Mouse (Mus musculus): Measurements from ENCODE around the gene Spata45.
"Not testable (repeated sequence)": the region's sequence is repeated elsewhere in the genome, so short reads cannot be mapped to it uniquely, and the experiment has no call there.

Gene Spata45

DNA sequence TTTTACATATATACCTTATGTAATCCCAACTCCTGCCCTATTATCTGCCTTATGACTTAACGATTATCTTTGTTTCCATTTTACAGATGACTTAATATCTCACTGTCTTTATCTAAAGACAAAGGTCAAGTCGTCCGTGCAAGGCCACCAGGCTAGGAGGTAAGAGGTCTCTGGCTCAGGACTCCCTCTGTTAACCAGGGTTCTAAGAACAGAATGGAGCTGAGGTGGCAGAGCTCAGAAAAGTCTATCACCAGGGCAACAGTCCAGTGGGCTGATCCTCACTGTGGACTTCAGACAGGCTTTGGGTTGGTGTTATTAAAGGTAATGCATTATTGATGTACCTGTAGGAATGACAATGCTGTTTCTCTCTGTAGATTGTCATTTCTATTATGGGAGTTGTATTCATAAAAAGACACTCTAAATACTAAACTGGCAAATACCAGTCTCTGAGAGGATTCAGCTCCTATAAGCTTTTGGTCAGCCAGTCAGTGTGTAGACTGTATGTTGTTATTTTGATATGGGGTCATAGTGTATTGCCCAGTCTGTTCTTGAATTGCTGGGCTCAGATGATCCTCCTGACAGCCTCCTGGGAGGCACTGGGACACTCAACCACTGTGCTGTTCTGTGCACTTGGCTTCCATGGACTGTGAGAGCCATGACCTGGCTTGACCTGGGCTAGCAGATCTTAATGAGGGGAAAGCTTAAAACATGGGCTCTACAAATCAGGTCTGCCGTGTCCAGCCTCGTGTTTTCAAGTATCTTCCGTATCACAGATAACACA lies at the start of gene Spata45:
Gene Spata45, plus strand, starts transcription at position 86 of the 781 bp plus-strand sequence.
- no peak for DNase-seq (ENCODE audit: low spot score)

DNA sequence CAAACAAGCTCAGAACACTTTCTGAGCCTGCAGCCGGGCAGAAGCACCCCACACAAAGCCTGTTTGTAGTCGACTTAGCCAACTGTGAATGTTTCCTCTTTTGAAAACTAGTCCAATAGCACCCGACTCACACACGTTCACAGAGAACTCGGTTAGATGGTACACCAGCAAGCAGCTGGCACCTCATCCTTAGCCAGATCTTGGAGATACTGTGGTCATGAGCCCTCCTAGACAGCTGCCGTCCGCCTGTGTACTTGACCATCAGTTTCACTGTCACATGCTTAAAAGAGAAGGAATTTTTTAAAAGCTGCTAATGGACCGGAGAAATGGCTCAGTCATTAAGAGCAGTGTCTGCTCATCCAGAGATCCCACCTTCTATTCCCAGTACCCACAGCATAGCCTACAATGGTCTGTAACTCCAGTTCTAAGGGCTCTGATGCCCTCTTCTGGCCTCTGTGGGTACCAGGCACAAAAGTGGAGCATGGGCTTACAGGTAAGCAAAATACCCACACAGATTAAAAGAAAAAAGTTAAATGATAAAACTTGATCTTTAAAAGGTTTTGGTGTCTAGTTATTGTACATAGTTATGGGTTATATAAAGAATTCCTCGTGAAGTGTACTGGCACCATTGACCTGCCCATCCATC lies 46.9 kb upstream of the Spata45 start:
- no peak for DNase-seq (ENCODE audit: low spot score)

DNA sequence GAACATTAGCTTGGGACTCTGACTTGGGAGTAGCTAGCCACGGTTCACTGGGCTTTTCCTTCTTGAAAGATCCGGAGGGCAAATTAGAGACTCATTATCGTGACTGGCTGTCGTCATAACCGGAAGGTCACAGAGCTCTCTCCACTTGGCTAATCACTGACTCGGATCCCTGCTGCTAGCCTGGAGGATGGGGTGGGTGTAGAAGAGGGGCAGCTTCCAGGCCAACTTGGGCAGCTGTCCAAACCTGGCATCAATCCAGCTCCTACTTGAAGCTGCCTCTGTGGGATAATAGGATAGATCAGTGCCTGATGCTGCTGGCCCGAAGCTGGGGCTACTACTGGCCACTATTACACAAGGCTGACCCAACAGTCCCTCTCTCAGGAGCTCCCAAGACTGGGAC lies 40.9 kb upstream of the Spata45 start:
- no peak for DNase-seq (ENCODE audit: low spot score)

DNA sequence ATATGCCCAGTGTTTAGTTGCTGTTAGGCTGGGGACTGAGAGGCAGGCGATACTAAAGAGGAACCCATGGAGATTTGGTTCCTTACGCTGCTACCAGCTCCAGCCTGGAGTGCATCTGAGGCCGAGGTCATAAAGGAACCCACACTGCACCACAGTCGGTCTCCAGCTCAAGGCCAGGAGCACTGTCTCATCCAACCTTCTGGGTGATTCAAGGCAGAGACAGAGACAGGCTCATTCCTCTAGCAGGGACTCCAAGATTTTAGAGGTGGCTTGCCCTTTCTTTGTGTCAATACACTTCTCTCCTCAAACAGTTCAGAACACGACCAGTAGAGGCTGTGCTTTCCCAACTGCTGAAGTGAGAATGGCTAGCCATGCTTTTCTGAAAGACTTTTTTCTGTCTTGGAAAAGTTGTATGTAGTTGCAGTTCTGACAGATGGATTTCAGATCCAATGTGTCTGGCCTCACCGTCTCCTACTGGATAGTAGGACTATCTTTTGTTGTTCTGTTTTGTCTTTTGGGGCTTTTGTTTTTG lies 40.0 kb upstream of the Spata45 start:
- no peak for DNase-seq (ENCODE audit: low spot score)

DNA sequence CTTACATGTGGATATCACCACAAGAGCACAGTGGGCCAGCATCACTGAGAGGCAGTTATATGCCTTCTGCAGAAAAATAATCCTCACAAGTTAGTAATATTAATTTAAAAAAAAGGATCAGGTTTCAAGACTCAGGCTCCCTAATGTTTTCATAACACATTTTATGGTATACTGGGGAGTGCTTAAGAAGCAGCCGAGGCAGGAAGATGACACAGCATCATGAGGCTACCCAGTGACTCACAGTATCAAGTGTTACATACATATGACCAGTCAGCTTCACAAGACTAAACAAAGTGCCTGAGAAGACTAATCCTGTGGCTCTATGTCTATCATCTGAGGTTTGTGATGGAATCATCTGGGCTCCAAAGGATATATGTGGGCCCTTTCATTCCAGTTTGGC lies 38.4 kb upstream of the Spata45 start:
- no peak for DNase-seq (ENCODE audit: low spot score)

DNA sequence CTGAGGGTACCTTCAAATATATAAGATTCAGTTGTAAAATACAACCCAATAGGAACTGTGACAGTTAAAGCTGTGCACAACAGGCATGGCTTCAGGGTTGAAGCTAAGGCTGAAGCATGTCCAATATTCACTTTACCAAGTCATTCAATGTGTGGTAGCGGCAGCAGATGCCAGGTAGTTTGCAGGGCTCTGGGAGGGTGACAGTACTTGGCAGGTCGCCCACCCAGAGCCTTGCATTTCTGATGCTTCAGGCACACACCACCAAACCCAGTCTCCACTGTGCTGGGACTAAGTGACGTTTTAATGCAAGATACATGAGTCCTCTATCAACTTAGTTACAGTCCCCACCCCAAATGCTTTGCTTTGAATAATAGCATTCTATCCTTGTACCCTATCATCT lies 35.8 kb upstream of the Spata45 start:
- no peak for DNase-seq (ENCODE audit: low spot score)

DNA sequence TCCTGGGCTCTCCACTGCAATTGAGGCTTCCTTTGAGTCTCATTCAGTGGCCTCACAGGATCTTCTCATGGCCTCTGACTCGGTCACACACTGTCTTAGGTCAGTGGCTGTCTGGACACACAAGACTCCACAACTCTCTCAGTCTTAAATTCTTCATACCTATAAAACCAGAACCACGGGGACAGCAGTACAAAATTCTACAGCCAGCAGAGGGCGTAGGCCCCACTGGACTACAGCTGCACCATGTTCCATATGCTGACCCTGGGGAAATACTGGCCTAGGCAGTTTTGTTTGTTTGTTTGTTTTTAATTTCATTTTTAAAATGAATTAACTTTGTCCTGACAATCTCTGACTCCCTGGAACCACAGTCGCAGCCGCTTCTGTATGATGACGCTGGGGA lies 34.2 kb upstream of the Spata45 start:
- DNase-seq (ENCODE audit: low spot score), result no peak

DNA sequence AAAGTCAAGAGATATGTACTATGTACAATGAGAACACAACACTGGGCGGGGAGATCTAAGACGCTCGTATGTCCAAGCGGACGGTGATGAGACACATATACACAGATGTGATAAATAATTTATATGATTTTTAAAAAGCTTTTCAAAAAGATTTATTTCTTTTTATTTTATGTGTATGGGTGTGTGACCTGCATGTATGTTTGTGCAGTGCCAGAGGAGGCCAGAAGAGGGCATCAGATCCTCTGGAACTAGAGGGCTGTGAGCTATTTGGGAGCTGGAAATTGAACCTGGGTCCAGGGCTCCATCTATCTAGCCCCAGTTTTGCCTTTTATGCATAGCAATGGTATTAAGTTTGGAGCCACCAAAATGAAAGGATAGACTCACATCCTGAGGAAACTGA lies 27.7 kb upstream of the Spata45 start:
- DNase-seq (ENCODE audit: low spot score), result no peak

DNA sequence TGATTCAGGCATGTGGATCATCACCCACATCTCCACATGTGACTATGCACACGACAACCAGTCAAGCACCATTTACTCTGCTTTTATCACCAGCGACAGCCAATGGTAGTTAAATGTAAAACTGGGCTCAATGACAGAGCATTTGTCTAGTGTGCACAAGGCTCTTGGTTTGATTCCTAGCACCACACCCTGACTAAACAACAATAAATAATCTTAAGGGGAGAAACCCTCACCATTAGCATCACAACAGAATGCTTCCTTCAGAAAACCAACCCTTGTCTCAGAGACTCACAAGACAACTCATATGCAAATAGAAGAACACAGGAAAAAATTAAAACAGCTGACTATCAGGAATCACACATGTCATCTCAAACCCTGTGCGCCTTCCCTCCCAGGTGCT lies 22.2 kb upstream of the Spata45 start:
- no peak for DNase-seq (ENCODE audit: low spot score)

DNA sequence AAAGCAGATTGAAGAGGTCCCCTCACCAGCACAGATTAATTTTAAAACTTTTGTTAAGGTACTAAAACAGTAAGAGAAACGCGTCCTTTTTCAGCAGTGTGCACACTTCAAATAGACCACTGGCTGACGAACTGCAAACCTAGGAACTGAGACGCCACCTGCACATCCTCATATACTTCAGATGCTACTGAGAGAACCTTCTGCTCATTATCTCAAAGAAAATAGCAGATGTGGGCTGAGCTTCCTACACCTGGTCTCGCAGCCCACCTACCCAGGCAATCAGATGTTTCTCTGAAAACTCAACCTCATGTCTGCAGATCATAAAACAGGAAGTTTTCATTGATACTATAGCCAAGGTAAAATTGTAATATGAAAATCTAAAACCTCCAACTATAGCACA lies 16.6 kb upstream of the Spata45 start:
- DNase-seq (ENCODE audit: low spot score), result no peak

DNA sequence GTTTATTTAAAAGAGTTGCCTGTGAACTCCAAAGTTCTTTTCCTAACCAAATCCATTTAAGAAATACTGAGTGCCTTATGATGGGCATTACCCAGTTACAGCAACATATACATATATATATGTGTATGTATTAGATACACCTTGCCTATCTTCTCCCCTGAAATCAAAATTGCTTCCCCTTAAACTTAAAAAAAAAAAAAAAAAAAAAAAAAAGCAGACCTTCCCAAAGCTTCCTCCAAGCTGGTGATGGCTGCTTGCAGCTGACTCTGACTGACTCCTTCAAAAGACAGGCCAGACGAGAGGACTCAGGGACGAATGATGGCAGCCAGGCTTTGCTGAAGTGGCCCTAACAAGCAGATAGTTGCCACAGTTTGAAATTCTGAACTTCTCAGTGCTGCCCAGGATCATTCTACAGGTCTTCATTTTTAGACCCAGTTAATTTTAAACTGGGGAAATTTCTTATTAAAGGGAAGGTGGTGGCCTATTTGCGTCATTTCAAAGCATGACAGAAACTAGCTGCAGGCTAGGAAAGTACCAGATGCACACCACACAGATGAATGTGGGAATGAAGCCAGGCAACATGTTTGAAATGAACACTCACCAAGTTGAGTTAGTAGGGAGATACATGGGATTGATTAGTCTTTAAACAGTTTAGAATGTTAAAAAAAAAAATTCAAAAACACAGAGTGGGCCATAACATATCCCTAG lies 16.1 kb upstream of the Spata45 start:
- no peak for DNase-seq (ENCODE audit: low spot score)

DNA sequence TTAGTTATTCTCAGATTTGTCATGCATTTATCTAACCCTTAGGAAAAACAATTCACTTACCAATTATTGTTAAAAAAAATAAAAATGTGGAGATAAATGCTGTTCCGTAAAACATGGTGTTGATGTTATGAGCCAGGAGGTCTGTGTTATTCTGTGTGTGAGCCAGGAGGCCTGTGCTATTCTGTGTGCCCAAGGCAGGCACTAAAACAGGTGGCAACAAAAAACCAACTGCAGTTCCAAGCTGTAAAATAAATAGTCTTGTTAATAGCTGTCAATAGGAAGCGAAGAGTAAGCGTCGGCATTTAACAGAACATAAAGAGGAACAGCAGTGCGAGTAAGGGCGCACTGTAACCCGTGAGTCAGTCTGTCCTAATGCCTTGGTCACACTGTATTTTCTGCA lies 15.4 kb upstream of the Spata45 start:
- no peak for DNase-seq (ENCODE audit: low spot score)

DNA sequence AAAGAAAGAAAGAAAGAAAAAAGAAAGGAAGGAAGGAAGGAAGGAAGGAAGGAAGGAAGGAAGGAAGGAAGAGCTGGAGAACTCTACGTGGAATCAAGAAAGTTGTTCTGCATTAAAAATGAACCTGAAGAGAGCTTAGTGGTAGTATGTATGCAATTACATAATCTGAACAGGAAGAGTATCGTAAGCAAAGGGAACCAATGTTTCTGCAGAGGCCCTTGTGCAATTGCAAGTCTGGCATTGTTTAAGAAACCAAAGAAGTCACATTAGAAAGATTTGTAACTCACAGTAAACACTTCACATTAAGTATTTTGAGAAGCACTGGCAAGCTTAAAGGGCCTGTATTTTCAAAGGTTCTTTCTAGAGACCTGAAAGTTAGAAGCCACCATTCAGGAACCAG lies 13.3 kb upstream of the Spata45 start:
- DNase-seq (ENCODE audit: low spot score), result no peak

DNA sequence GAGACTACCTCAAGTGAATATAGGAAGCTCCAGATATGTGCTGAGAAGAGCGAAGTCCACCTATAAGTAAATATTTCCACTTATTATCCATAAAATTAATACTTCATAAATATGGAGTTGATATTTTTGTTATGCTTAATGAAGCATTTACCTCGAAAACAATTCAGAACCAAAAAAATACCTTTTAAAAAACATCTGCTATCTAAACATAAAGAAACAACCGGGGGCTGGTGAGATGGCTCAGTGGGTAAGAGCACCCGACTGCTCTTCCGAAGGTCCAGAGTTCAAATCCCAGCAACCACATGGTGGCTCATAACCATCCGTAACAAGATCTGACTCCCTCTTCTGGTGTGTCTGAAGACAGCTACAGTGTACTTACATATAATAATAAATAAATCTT lies 12.6 kb upstream of the Spata45 start:
- DNase-seq (ENCODE audit: low spot score), result not testable (repeated sequence)

DNA sequence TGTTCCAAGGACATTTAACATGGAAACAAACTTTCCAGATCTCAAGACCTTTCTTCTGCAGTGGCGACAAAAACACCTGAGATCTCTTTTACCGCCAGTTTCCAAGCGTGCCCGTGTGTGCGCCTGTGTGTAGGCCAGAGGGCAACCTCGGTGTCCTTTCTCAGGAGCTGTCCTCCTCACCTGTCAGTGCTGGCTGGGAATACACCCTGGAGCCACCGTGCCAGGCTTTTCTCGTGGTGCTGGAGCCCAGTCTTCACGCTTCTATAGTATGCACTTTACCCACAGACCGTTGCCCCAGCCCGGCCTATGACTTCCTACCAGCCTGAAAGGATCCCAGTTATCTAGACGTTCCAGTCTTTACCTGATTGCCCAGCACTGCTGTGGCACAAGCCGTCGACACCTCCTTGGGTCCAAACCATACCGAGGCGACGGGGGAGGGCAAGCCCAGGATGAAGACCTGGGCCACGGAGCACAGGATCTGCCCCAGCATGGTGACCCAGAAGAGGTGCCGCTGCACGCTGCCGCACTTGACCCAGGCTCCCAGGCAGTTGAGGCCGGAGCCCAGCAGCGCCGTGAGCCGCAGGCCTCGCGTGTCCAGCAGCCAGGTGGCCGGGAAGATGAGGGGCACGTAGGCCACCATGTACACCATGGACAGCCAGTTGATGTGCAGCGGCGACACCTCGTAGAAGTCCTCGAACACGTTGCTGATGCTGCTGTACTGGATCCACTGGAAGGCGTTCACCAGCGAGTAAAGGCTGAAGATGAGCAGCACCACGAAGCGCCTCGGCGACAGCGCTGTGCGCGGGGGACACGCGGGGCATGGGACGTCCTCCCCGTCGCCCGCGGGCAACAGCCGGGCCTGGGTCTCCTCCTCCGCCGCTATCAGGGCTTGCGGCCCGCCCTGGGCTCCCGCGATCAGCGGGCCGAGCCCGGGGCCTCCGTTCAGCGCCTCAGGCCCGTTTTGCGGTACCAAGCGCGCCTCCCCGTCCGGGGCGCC lies 11.1 kb upstream of the Spata45 start:
- DNase-seq (ENCODE audit: low spot score), result no peak

DNA sequence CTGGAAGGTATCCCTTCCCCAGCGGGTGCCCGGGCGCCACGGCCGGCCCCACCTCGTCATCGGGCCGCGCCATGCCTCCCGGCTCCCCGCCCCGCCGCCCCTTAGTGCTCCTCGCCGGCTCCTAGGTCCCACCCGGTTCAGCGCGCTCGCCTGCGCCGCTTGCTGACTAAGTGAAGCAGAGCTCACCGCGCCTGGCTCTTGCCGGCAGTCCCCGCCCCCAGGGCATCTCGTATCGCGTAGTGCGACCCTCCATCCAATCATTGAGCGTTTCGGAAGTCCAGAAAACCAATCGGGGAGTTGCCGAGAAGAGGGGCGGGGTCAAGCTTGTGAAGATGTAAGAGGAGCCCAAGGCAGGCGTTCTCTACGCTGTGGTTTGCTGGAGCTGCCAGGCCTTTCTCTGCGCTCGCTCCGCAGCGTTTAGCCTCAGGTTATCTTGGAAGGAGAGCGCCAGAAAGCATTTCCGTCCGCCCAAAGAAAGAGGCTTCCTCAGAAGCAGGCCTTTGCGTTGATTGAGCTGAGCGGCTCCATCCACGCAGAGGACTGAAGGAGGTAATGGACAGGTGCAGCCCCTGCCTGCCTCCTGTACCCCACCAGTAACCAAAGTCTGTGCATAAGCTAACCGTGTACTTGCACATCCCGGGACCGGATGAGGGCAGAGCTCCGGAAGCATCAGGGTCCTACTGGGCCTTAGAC lies 10.3 kb upstream of the Spata45 start, which contains the start of gene Flvcr1:
Gene Flvcr1, minus strand, starts transcription at position 138 of the 693 bp plus-strand sequence.
- peak; percentile 80 for DNase-seq (ENCODE audit: low spot score)

DNA sequence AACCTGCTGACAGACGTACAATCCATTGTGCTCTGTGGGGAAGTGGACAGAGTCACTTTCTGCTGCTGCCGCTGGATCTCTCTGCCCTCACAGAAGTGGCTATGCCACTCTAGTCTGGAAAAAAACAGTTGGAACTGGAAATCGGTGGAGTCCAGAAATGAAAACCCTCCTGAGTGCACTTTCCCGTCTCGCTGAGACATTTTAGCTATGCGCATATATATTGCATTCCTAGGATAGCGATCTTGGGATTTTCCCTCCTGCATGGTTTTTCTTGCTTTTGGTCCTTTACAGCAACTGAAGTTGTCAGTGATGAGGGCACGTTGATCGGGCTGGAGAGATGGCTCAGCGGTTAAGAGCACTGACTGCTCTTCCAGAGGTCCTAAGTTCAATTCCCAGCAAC lies 6.3 kb upstream of the Spata45 start:
- DNase-seq (ENCODE audit: low spot score), result no peak

DNA sequence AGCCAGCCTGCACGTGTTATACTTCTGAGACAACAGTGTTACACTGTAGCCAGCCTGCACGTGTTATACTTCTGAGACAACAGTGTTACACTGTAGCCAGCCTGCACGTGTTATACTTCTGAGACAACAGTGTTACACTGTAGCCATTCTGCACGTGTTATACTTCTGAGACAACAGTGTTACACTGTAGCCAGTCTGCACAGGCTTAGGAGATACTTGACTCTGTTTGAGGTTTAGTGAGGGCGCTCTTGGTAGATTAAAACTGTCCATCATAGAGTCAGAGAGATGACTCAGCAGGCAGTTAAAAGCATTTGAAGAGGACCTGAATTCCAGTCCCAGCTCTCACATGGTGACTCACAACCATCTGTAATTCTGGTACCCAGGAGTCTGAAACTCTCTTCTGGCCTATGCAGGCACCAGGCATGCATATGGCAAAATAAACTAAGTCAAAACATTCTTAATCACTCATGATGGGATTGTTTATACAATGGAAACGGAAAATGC lies 5.5 kb upstream of the Spata45 start:
- DNase-seq (ENCODE audit: low spot score), result not testable (repeated sequence)

DNA sequence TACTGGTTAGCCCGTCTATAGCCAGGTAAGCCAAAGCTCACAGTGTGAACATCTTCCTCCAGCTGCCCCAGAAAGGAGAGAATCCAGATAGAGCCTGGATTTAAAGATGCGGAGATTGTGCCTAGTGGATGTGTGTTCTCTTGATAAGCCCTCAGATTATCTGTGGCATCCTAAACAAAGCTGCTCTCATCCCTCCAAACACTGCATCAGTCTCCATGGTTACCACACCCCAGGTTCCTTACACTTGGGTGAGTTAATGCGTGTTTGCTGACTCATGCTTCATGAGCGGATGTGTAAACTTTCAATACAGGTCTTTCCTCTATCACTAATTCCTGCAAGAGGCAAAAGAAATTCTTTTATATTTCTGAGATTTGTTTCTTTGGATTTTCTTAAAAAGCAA lies 790 bp upstream of the Spata45 start:
- DNase-seq (ENCODE audit: low spot score), result no peak

DNA sequence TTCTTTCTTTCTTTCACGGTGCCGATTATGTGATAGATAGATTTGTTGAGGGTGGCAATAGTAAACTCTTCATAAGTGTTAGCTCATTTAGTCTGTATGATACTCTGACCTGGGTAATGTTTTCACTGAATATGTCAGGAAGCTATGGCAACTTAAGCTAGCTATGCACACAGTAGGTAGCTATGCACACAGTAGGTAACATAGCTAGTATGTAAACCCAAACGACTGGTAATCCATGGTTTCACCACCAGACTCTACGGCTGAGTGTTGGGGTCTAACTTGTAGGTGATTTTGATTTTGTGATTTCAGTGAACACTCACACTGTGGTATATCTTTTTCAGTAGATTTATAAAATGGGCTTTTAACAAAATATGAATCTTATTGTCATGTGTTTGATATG lies 1.6 kb downstream of the Spata45 start:
- no peak for DNase-seq (ENCODE audit: low spot score)

DNA sequence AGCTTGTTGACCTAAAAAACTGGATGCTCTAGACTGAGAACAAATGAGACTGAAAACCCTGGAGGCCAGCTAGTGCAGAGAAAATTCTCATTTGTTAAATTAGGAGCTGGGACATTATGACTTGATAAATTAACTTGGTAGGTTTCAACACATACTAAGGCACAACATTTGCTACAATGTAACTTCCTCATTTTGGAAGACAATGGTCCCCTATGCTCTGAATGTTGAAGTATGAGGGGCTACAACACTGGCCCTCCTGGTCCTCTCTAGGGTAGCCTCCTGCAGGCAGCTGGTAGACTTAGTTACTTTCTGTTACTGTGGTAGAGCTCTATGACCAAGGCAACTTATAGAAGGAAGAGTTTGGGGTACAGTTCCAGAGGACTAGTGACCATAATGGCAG lies 4.9 kb downstream of the Spata45 start:
- DNase-seq (ENCODE audit: low spot score), result no peak

Measured in urinary bladder, postnatal 10 days (tissue).